Mouse (Mus musculus): ENCODE data around the gene Abhd12b. TPM values are rescaled to one million over a fixed set of nuclear protein-coding genes. Genes with fewer than 3 reads are reported as not detected.

Gene Abhd12b
- polyA plus RNA-seq, 1 experiment from 2014 or later: not detected

DNA sequence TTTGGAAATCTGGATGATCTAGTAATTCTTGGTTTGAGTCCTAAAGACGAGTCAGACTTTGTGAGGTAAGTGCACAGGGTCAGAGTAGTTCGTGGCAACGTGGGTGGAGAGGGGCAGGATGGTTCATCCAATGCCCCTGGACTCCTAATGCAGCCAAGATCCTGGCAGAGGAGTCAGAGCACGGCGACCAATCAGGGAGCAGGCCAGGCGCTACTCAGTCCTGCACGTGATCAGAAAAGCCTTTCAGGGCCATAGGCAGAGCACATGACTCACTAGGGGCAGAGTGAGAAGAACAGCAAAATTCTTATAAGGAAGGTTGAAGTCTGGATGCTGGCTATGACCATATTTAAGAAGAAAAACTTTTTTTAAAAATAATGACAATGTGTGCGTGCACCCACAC lies 50.5 kb downstream of the Abhd12b start:
- ATAC-seq (no peak), DNase-seq (ENCODE audit: low read depth, low spot score) (no peak)
- POLR2A ChIA-PET: interaction anchor here (1.2 kb wide), 1 partner anchor 12 kb away, joined by 3 read pairs; no protein-coding TSS in a partner anchor
- CTCF ChIA-PET: no interaction called here
- in situ Hi-C loops (cut with MboI; ENCODE audit: low pct_unique_long_range_greater_than_20kb): no loop called here
- TF ChIP-seq CTCF (IDR thresholded peaks at IDR 0.05): no peak
- peaks cover 6% of the 10 kb centered on the region for H3K27me3 ChIP-seq

DNA sequence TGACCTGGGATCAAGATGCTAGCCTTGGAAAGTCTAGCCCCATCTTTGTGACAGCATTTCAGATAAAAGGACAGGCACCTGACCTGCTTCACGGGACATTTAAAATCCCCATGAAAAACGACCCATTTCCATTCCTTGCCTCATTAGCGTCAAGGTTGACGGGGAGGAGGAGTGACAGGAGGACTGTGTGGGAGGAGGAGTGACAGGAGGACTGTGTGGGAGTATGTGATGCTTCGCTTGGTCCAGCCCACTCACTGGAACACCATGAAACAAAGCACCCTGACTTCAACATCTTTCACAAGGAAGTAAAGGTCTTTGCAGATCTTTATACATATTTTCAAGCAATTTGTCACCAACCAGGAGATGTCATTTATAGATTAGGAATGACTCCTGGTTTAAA lies 54.3 kb downstream of the Abhd12b start:
- ChIA-PET POLR2A (no interaction called here), CTCF (interaction anchor here (1.6 kb wide), 1 partner anchor 11 kb away, joined by 4 read pairs; no protein-coding TSS in a partner anchor)
- in situ Hi-C loops (cut with MboI; ENCODE audit: low pct_unique_long_range_greater_than_20kb): no loop called here
- peaks cover 6% of the 10 kb centered on the region for H3K27me3 ChIP-seq
- no peak for ATAC-seq
- no peak for TF ChIP-seq CTCF (IDR thresholded peaks at IDR 0.05)
- no peak for DNase-seq (ENCODE audit: low read depth, low spot score)

- in situ Hi-C loops (cut with MboI; ENCODE audit: low pct_unique_long_range_greater_than_20kb): no loop called here
- POLR2A ChIA-PET: no interaction called here
- CTCF ChIA-PET: no interaction called here
- ATAC-seq (no peak), DNase-seq (ENCODE audit: low read depth, low spot score) (no peak)
- no peak for TF ChIP-seq CTCF (IDR thresholded peaks at IDR 0.05)
- peaks cover 3% of the 10 kb centered on the region for H3K27me3 ChIP-seq
Observed at GRCm38 (mm10) chr12:70212501-70212900, 58.6 kb downstream of the Abhd12b start.

GRCm38 (mm10) chr12:70213601-70214000 lies 59.7 kb downstream of the Abhd12b start:
- CTCF ChIA-PET: interaction anchor here (0.8 kb wide), 1 partner anchor 10 kb away, joined by 3 read pairs; no protein-coding TSS in a partner anchor
- no peak for TF ChIP-seq CTCF (IDR thresholded peaks at IDR 0.05)
- in situ Hi-C loops (cut with MboI; ENCODE audit: low pct_unique_long_range_greater_than_20kb): no loop called here
- no peak for ATAC-seq
- no peaks in the 10 kb centered on the region for H3K27me3 ChIP-seq
- DNase-seq (ENCODE audit: low read depth, low spot score): no peak
- POLR2A ChIA-PET: no interaction called here

- ChIA-PET POLR2A (interaction anchor here (1.1 kb wide), 1 partner anchor 9 kb away, joined by 3 read pairs; no protein-coding TSS in a partner anchor), CTCF (interaction anchor here (0.8 to 0.9 kb wide), 2 partner anchors 11 to 274 kb away, joined by 3 read pairs; no protein-coding TSS in a partner anchor)
- in situ Hi-C loops (cut with MboI; ENCODE audit: low pct_unique_long_range_greater_than_20kb): no loop called here
- no peak for DNase-seq (ENCODE audit: low read depth, low spot score)
- ATAC-seq: no peak
- H3K27me3 ChIP-seq: peaks cover 1% of the 10 kb centered on the region
- TF ChIP-seq CTCF (IDR thresholded peaks at IDR 0.05): no peak
Observed at GRCm38 (mm10) chr12:70214281-70214680, 60.3 kb downstream of the Abhd12b start.

GRCm38 (mm10) chr12:70216229-70216800 lies 62.4 kb downstream of the Abhd12b start:
- POLR2A ChIA-PET: interaction anchor here (1.1 kb wide), 1 partner anchor 13 kb away, joined by 3 read pairs; no protein-coding TSS in a partner anchor
- in situ Hi-C loops (cut with MboI; ENCODE audit: low pct_unique_long_range_greater_than_20kb): no loop called here
- CTCF ChIA-PET: no interaction called here
- DNase-seq (ENCODE audit: low read depth, low spot score) (no peak), ATAC-seq (no peak)
- TF ChIP-seq CTCF (IDR thresholded peaks at IDR 0.05): no peak
- H3K27me3 ChIP-seq: peaks cover 4% of the 10 kb centered on the region

DNA sequence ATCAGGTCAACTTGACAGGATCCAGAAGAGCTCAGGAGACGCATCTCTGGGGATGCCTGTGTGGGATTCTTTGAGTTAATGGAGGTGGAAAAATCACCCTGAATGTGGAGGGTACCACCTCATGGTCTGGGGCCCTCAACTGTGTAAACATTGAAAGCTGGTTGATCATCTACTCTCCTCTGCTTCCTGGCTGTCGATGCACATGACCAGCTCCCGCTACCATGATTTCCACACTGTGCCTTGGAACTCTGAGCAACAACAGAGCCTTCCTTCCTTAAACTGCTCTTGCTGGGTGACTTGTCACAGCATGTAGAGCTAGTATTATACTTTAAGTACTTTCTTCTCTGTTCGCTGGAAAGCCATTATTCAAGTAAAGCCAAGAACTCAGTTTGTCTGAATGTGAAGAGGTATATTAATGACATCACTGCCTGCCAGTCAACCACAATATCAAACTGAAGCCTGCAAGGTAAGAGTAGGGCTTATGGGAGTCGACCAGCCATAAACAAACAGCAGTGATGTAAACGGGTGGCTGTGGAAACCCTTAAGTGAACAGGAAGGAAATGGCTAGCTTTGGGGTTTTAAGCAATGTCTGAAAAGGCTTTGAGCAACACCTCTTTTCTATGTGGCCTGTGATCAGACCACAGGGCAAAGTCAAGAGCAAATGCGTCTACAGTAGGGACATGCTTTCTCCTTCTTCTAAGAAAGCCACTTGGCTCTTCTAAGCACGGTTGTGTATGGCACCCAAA lies 65.0 kb downstream of the Abhd12b start:
- ATAC-seq (no peak), DNase-seq (ENCODE audit: low read depth, low spot score) (no peak)
- H3K27me3 ChIP-seq: peaks cover 4% of the 10 kb centered on the region
- POLR2A ChIA-PET: no interaction called here
- TF ChIP-seq CTCF (IDR thresholded peaks at IDR 0.05): no peak
- in situ Hi-C loops (cut with MboI; ENCODE audit: low pct_unique_long_range_greater_than_20kb): no loop called here
- CTCF ChIA-PET: interaction anchor here (1.1 to 1.2 kb wide), 2 partner anchors 10 to 16 kb away, joined by 4 to 5 read pairs; no protein-coding TSS in a partner anchor

DNA sequence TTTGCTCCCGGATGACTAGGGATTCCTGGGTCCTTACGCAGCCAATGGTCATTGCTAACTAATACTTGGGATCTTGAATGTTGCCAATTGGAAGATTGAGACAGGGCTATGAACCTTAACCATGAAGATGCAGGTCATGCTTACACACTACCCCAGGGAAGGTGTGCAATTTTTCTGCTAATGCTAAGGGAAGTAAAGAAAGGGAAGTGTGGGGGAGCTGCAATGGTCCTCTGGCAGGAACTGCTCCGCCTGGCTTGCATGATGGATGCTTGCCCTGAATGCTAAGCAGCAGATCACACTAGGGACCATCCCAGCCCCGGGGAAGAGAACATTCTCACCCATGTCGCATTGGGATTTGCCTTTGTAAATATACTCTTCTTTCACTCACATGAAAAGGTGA lies 67.5 kb downstream of the Abhd12b start:
- CTCF ChIA-PET: no interaction called here
- H3K27me3 ChIP-seq: peaks cover 4% of the 10 kb centered on the region
- ATAC-seq (no peak), DNase-seq (ENCODE audit: low read depth, low spot score) (no peak)
- in situ Hi-C loops (cut with MboI; ENCODE audit: low pct_unique_long_range_greater_than_20kb): no loop called here
- POLR2A ChIA-PET: no interaction called here
- TF ChIP-seq CTCF (IDR thresholded peaks at IDR 0.05): no peak

DNA sequence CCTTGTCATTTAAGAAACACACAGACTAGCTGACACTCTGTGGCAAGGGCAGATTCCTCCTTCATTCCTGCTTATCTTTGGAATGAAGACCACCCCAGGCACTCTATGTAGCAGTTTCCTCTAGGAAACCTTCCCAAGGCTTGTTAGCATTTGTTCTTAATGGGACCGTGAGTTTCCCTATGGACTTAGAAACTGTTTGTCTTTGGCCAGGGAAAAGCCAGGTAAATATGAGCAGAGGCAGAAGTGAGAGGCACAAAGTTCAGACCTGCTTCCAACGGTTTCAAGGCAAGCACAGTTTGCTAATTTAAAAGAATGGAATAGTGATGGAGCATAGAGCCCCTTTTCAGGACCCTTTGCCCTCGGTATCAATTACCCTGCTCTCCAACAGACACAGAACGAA lies 69.4 kb downstream of the Abhd12b start:
- ATAC-seq (no peak), DNase-seq (ENCODE audit: low read depth, low spot score) (no peak)
- TF ChIP-seq CTCF (IDR thresholded peaks at IDR 0.05): no peak
- CTCF ChIA-PET: no interaction called here
- in situ Hi-C loops (cut with MboI; ENCODE audit: low pct_unique_long_range_greater_than_20kb): no loop called here
- peaks cover 4% of the 10 kb centered on the region for H3K27me3 ChIP-seq
- POLR2A ChIA-PET: interaction anchor here (1.2 kb wide), 1 partner anchor 9 kb away, joined by 3 read pairs; no protein-coding TSS in a partner anchor

- TF ChIP-seq CTCF (IDR thresholded peaks at IDR 0.05): no peak
- ATAC-seq: no peak
- H3K27me3 ChIP-seq: peaks cover 4% of the 10 kb centered on the region
- no peak for DNase-seq (ENCODE audit: low read depth, low spot score)
- POLR2A ChIA-PET: no interaction called here
- CTCF ChIA-PET: no interaction called here
- in situ Hi-C loops (cut with MboI; ENCODE audit: low pct_unique_long_range_greater_than_20kb): loop anchor here (25.0 kb wide), 1 partner anchor 711 kb away; the partner anchor contains the start of gene Actr10
Observed at GRCm38 (mm10) chr12:70226655-70227054, 72.7 kb downstream of the Abhd12b start.

Data from Patski (cell line).